Mouse (Mus musculus): ENCODE measurements around the gene Slc36a4.

GRCm38 (mm10) chr9:15746636-15747035 is 37.1 kb downstream of the Slc36a4 start:
- no peak for TF ChIP-seq CTCF (IDR thresholded peaks at IDR 0.05; ENCODE audit: extremely low read depth, insufficient read length, insufficient replicate concordance, low read depth, low read length)
- no peak for TF ChIP-seq POLR2A (IDR thresholded peaks at IDR 0.05; ENCODE audit: low read depth, low read length)
